Mouse (Mus musculus): ENCODE data around the gene Tdgf1. TPM values are rescaled to one million over a fixed set of nuclear protein-coding genes. Genes with fewer than 3 reads are reported as not detected.

Gene Tdgf1
- polyA plus RNA-seq, 1 experiment from 2014 or later = not detected

- no peak for TF ChIP-seq CTCF (IDR thresholded peaks at IDR 0.05; ENCODE audit: low read depth)
- TF ChIP-seq EP300 (optimal IDR thresholded peaks at IDR 0.05) = no peak
- 91% methylated on average over 11 of the region's 11 CpGs for WGBS
Measured at GRCm38 (mm10) chr9:110907201-110907837, 38.6 kb downstream of the Tdgf1 start.

DNA sequence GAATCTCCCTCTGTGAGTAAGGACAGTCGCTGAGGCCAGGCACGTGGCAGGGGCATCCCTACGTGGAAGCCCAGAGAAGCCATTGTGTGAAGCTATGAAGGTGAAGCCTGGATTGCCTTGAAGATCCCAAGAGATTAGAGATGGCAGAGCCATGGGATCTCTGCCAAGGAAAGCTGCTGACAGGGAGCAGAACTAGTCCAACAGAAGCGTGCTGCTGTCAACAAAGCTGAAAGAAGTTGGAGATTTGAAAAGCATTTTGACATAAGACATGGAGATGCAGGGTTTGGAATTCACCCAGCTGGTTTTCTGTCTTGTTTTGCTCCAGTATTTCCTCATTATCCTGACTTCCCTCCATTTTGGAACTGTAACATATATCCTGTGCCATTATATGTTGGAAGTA lies 43.7 kb downstream of the Tdgf1 start:
- Histone ChIP-seq H3K9ac (ENCODE audit: low read length) (no peak overlapping the region), H3K36me3 (ENCODE audit: control insufficient read depth, insufficient read depth, low read length) (no peaks in the 10 kb centered on the region), H3K27ac (replicated peaks) (no peak overlapping the region), H3K9me3 (ENCODE audit: control insufficient read depth, low read length) (no peaks in the 10 kb centered on the region), H3K27me3 (ENCODE audit: control insufficient read depth, insufficient read depth, low read length) (no peaks in the 10 kb centered on the region), H3K4me3 (ENCODE audit: low read depth, low read length) (no peak overlapping the region), H3K4me1 (replicated peaks; ENCODE audit: control insufficient read depth, insufficient read depth) (no peaks in the 10 kb centered on the region), H3K4me2 (replicated peaks; ENCODE audit: low read depth) (no peak overlapping the region)
- DNase-seq (ENCODE audit: low spot score) (no peak), ATAC-seq (ENCODE audit: low FRiP score, low TSS enrichment) (no peak)
- TF ChIP-seq EP300 (optimal IDR thresholded peaks at IDR 0.05) (no peak), CTCF (IDR thresholded peaks at IDR 0.05; ENCODE audit: low read depth) (no peak)
- 70% methylated on average over 4 of the region's 4 CpGs for WGBS

More at GRCm38 (mm10) chr9:110907201-110907837, 38.6 kb downstream of the Tdgf1 start:
- no peak overlapping the region for H3K4me2 ChIP-seq (replicated peaks; ENCODE audit: low read depth)
- H3K9me3 ChIP-seq (ENCODE audit: control insufficient read depth, low read length) = no peaks in the 10 kb centered on the region
- no peaks in the 10 kb centered on the region for H3K36me3 ChIP-seq (ENCODE audit: control insufficient read depth, insufficient read depth, low read length)
- no peak overlapping the region for H3K27ac ChIP-seq (replicated peaks)
- no peak overlapping the region for H3K9ac ChIP-seq (ENCODE audit: low read length)
- no peaks in the 10 kb centered on the region for H3K4me1 ChIP-seq (replicated peaks; ENCODE audit: control insufficient read depth, insufficient read depth)
- ATAC-seq (ENCODE audit: low FRiP score, low TSS enrichment) (no peak), DNase-seq (ENCODE audit: low spot score) (no peak)
- H3K4me3 ChIP-seq (ENCODE audit: low read depth, low read length) = no peak overlapping the region
- H3K27me3 ChIP-seq (ENCODE audit: control insufficient read depth, insufficient read depth, low read length) = no peaks in the 10 kb centered on the region

DNA sequence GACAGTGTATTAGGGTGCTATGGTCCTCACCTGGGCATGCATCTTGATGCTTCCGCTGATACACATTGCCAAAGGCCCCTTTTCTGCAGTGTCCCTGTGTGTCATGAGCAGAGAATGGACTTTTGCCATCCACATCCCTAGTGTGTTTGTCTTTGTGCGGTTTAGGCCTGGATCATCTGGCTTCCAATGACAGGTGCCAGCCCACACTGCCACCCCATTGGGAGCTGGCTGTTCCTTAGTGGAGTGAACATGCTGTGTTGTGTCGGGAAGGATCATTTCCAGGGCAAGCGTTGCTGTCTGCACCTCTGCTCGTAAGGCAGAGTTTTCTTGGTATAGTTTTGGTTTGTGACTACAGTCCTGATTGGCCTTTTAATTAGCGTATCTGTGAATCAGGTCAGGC lies 44.8 kb downstream of the Tdgf1 start:
- TF ChIP-seq EP300 (optimal IDR thresholded peaks at IDR 0.05) (no peak), CTCF (IDR thresholded peaks at IDR 0.05; ENCODE audit: low read depth) (no peak)
- DNase-seq (ENCODE audit: low spot score) (no peak), ATAC-seq (ENCODE audit: low FRiP score, low TSS enrichment) (no peak)
- no peak overlapping the region for H3K4me2 ChIP-seq (replicated peaks; ENCODE audit: low read depth)
- no peak overlapping the region for H3K27ac ChIP-seq (replicated peaks)
- 89% methylated on average over 6 of the region's 6 CpGs for WGBS
- no peaks in the 10 kb centered on the region for H3K27me3 ChIP-seq (ENCODE audit: control insufficient read depth, insufficient read depth, low read length)
- H3K9ac ChIP-seq (ENCODE audit: low read length) = no peak overlapping the region
- no peaks in the 10 kb centered on the region for H3K36me3 ChIP-seq (ENCODE audit: control insufficient read depth, insufficient read depth, low read length)
- no peaks in the 10 kb centered on the region for H3K4me1 ChIP-seq (replicated peaks; ENCODE audit: control insufficient read depth, insufficient read depth)
- H3K9me3 ChIP-seq (ENCODE audit: control insufficient read depth, low read length) = no peaks in the 10 kb centered on the region
- no peak overlapping the region for H3K4me3 ChIP-seq (ENCODE audit: low read depth, low read length)

GRCm38 (mm10) chr9:110899451-110900008 lies 46.4 kb downstream of the Tdgf1 start:
- DNase-seq (ENCODE audit: low spot score) (no peak), ATAC-seq (ENCODE audit: low FRiP score, low TSS enrichment) (no peak)
- no peaks in the 10 kb centered on the region for H3K27me3 ChIP-seq (ENCODE audit: control insufficient read depth, insufficient read depth, low read length)
- H3K9ac ChIP-seq (ENCODE audit: low read length) = no peak overlapping the region
- 52% methylated on average over 10 of the region's 10 CpGs for WGBS
- H3K36me3 ChIP-seq (ENCODE audit: control insufficient read depth, insufficient read depth, low read length) = no peaks in the 10 kb centered on the region
- H3K27ac ChIP-seq (replicated peaks) = no peak overlapping the region
- no peaks in the 10 kb centered on the region for H3K9me3 ChIP-seq (ENCODE audit: control insufficient read depth, low read length)
- H3K4me1 ChIP-seq (replicated peaks; ENCODE audit: control insufficient read depth, insufficient read depth) = no peaks in the 10 kb centered on the region
- H3K4me2 ChIP-seq (replicated peaks; ENCODE audit: low read depth) = no peak overlapping the region
- no peak for TF ChIP-seq EP300 (optimal IDR thresholded peaks at IDR 0.05)
- TF ChIP-seq CTCF (IDR thresholded peaks at IDR 0.05; ENCODE audit: low read depth) = no peak
- no peak overlapping the region for H3K4me3 ChIP-seq (ENCODE audit: low read depth, low read length)

DNA sequence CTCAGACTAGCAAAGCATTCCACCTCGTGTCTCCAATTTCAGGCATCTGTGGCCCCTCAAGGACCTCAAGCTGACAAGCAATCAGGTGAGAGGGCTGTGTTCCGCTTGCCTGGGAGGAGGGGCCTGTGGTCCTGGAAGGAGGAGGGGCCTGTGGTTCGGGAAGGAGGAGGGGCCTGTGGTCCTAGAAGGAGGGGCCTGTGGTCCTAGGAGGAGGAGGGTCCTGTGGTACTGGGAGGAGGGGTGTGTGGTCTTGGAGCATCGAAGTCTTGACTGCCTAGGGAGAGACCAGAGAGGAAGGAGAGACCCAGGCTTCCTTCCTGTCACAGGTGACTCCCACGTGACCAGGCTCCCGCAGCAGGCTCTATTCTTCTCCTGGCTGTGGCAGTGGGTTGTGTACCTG lies 49.4 kb downstream of the Tdgf1 start:
- H3K36me3 ChIP-seq (ENCODE audit: control insufficient read depth, insufficient read depth, low read length) = 0 out of 2 replicates have a peak, but pooled peaks cover 2% of the 10 kb centered on the region
- WGBS = 30% methylated on average over 6 of the region's 6 CpGs
- DNase-seq (ENCODE audit: low spot score) (no peak), ATAC-seq (ENCODE audit: low FRiP score, low TSS enrichment) (no peak)
- H3K4me3 ChIP-seq (ENCODE audit: low read depth, low read length) = no peak overlapping the region
- no peak overlapping the region for H3K9ac ChIP-seq (ENCODE audit: low read length)
- no peak for TF ChIP-seq EP300 (optimal IDR thresholded peaks at IDR 0.05)
- no peak for TF ChIP-seq CTCF (IDR thresholded peaks at IDR 0.05; ENCODE audit: low read depth)
- no peak overlapping the region for H3K4me2 ChIP-seq (replicated peaks; ENCODE audit: low read depth)
- no peaks in the 10 kb centered on the region for H3K27me3 ChIP-seq (ENCODE audit: control insufficient read depth, insufficient read depth, low read length)
- H3K27ac ChIP-seq (replicated peaks) = no peak overlapping the region
- H3K9me3 ChIP-seq (ENCODE audit: control insufficient read depth, low read length) = no peaks in the 10 kb centered on the region
- H3K4me1 ChIP-seq (replicated peaks; ENCODE audit: control insufficient read depth, insufficient read depth) = no peaks in the 10 kb centered on the region

DNA sequence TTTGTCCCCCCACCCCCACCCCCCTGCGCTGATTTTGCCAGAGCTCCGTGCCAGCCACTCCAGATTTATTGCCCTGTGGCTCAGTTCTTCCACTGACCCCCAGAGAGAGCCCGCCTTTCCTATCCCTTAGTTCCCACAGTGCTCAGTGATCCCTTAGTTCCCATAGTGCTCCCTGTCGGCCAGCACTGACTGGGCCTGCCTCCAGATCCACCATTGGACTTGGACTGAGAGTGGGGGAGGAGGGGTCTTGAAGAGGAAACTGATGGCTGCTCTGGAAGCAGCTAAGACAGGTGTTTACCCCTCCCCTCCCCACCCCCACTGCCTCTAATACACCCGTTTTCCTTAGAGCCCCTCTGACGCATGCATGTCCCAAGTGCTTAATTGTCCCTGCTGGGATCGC lies 50.0 kb downstream of the Tdgf1 start:
- 27% methylated on average over 7 of the region's 7 CpGs for WGBS
- H3K27ac ChIP-seq (replicated peaks) = no peak overlapping the region
- ATAC-seq (ENCODE audit: low FRiP score, low TSS enrichment) (no peak), DNase-seq (ENCODE audit: low spot score) (no peak)
- no peaks in the 10 kb centered on the region for H3K27me3 ChIP-seq (ENCODE audit: control insufficient read depth, insufficient read depth, low read length)
- H3K4me2 ChIP-seq (replicated peaks; ENCODE audit: low read depth) = no peak overlapping the region
- H3K9me3 ChIP-seq (ENCODE audit: control insufficient read depth, low read length) = no peaks in the 10 kb centered on the region
- no peak overlapping the region for H3K9ac ChIP-seq (ENCODE audit: low read length)
- H3K4me1 ChIP-seq (replicated peaks; ENCODE audit: control insufficient read depth, insufficient read depth) = no peaks in the 10 kb centered on the region
- TF ChIP-seq EP300 (optimal IDR thresholded peaks at IDR 0.05) (no peak), CTCF (IDR thresholded peaks at IDR 0.05; ENCODE audit: low read depth) (no peak)
- H3K4me3 ChIP-seq (ENCODE audit: low read depth, low read length) = no peak overlapping the region
- H3K36me3 ChIP-seq (ENCODE audit: control insufficient read depth, insufficient read depth, low read length) = 0 out of 2 replicates have a peak, but pooled peaks cover 2% of the 10 kb centered on the region
